In the genomic region with DNA sequence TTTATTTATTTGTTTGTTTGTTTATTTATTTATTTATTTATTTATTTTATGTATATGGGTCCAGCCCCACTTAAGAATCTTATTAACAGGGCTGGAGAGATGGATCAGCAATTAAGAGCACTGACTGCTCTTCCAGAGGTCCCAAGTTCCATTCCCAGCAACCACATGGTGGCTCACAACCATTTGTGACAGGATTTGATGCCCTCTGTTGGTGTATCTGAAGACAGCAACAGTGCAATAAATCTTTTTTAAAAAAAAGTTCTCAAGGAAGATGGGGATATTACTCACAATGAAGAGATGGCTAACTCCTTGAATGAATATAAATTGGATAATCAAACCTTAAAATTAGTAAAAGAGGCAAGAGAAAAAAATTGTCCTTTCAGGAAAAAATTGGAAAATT, we compare ENCODE assay signal across 33 mouse cellular contexts. TPM values are rescaled to one million over a fixed set of nuclear protein-coding genes. Genes with fewer than 3 reads are reported as not detected.
"Had no signal": no experiment of that assay in that cellular context is flagged by ENCODE, and none has a peak within 500 bp of the region (broad histone marks: within the 10 kb centered on the region; RNA-seq: fewer than 3 reads in every experiment).

No protein-coding gene starts in this region.

- H3K27me3 ChIP-seq: heart, embryonic 12.5 days; hindbrain, embryonic 12.5 days; intestine, embryonic 15.5 days; limb, embryonic 12.5 days; liver, embryonic 13.5 days; liver, embryonic 15.5 days had no signal

- H3K4me3 ChIP-seq: gastrocnemius, adult 2 months; heart, embryonic 10.5 days; heart, embryonic 12.5 days; hindbrain, embryonic 10.5 days; hindbrain, embryonic 12.5 days; intestine, embryonic 15.5 days; left cerebral cortex, adult 2 months; limb, embryonic 10.5 days; limb, embryonic 12.5 days; liver, embryonic 13.5 days; liver, embryonic 15.5 days had no signal

- DNase-seq: gastrocnemius, adult 2 months; gastrocnemius, postnatal 10 days; gastrocnemius, postnatal 25 days; heart, adult 18-20 months; heart, postnatal 10 days; heart, postnatal 4 days; kidney, adult 18-20 months; kidney, adult 8-10 months; kidney, postnatal 10 days; kidney, postnatal 25 days; kidney, postnatal 4 days; liver; liver, embryonic 13.5 days had no signal

- H3K27ac ChIP-seq: gastrocnemius, adult 2 months; heart, embryonic 10.5 days; hindbrain, embryonic 10.5 days; hindbrain, embryonic 12.5 days; hindbrain, embryonic 14.5 days; intestine, embryonic 15.5 days; left cerebral cortex, adult 2 months; limb, embryonic 10.5 days; limb, embryonic 12.5 days; liver, embryonic 13.5 days; liver, embryonic 15.5 days had no signal

- H3K9me3 ChIP-seq: heart, embryonic 10.5 days; heart, embryonic 12.5 days; hindbrain, embryonic 10.5 days; hindbrain, embryonic 12.5 days; intestine, embryonic 15.5 days; limb, embryonic 10.5 days; limb, embryonic 12.5 days; liver, embryonic 13.5 days; liver, embryonic 15.5 days had no signal

- H3K36me3 ChIP-seq: heart, embryonic 10.5 days; heart, embryonic 12.5 days; hindbrain, embryonic 10.5 days; hindbrain, embryonic 12.5 days; intestine, embryonic 15.5 days; limb, embryonic 10.5 days; limb, embryonic 12.5 days; liver, embryonic 13.5 days; liver, embryonic 15.5 days had no signal

- ATAC-seq: hindbrain, embryonic 16.5 days; inflammation-experienced regulatory T-cells, adult 6 months; intestine, embryonic 15.5 days; intestine, postnatal 0 days had no signal

- H3K4me1 ChIP-seq: heart, embryonic 12.5 days; hindbrain, embryonic 10.5 days; hindbrain, embryonic 12.5 days; intestine, embryonic 15.5 days; limb, embryonic 10.5 days; limb, embryonic 12.5 days; liver, embryonic 13.5 days; liver, embryonic 15.5 days had no signal

- H3K4me2 ChIP-seq: heart, embryonic 12.5 days; hindbrain, embryonic 12.5 days; hindbrain, embryonic 14.5 days; intestine, embryonic 15.5 days; limb, embryonic 12.5 days; liver, embryonic 11.5 days; liver, embryonic 13.5 days; liver, embryonic 15.5 days had no signal

- H3K9ac ChIP-seq: heart, embryonic 12.5 days; hindbrain, embryonic 12.5 days; hindbrain, embryonic 14.5 days; intestine, embryonic 15.5 days; limb, embryonic 12.5 days; liver, embryonic 13.5 days; liver, embryonic 15.5 days had no signal

RNA-seq across cellular contexts. Expression of a gene that starts 9.0 kb away (rescaled TPM):
- total RNA-seq: gastrocnemius, adult 2 months; gastrocnemius, postnatal 25 days; granulocyte monocyte progenitor cell, adult 5-6 weeks; heart, adult 18-20 months; heart, adult 8-10 months; layer of hippocampus, postnatal 10 days; layer of hippocampus, postnatal 25 days; left cerebral cortex, adult 2 months; left cerebral cortex, postnatal 14 days; left cerebral cortex, postnatal 36 days had no signal
